Mouse (Mus musculus) cerebellum, adult 8-10 months (tissue): ENCODE measurements around the gene Krt12.
A peak's percentile ranks its signal among the peaks of the same experiment; 100 is the strongest.

Source experiments
- DNase-seq: peaks from one replicate; pipeline ENCODE4 v3.0.0; 2022

The Krt12 gene

GRCm38 (mm10) chr11:99422159-99422558, at the start of gene Krt12:
Gene Krt12 (minus strand): TSS chr11:99422259.
- DNase-seq, result no peak

- DNase-seq, result no peak
These were observed 47.2 kb upstream of the Krt12 start for GRCm38 (mm10) chr11:99469228-99469627.

GRCm38 (mm10) chr11:99468566-99468965, 46.5 kb upstream of the Krt12 start:
- DNase-seq, result no peak

- no peak for DNase-seq
These were observed 44.3 kb upstream of the Krt12 start for GRCm38 (mm10) chr11:99466316-99466715.

GRCm38 (mm10) chr11:99464836-99465235, 42.8 kb upstream of the Krt12 start:
- peak; percentile 75 for DNase-seq

GRCm38 (mm10) chr11:99463155-99463554, 41.1 kb upstream of the Krt12 start:
- DNase-seq, result peak; percentile 38

GRCm38 (mm10) chr11:99461736-99462135, 39.7 kb upstream of the Krt12 start:
- DNase-seq, result no peak

GRCm38 (mm10) chr11:99458887-99459286, 36.8 kb upstream of the Krt12 start:
- DNase-seq, result no peak

- DNase-seq, result no peak
These were observed 32.7 kb upstream of the Krt12 start for GRCm38 (mm10) chr11:99454759-99455158.

GRCm38 (mm10) chr11:99454044-99454443, 32.0 kb upstream of the Krt12 start:
- DNase-seq, result no peak

- no peak for DNase-seq
These were observed 26.7 kb upstream of the Krt12 start for GRCm38 (mm10) chr11:99448769-99449168.

- no peak for DNase-seq
These were observed 19.2 kb upstream of the Krt12 start for GRCm38 (mm10) chr11:99441220-99441619.

GRCm38 (mm10) chr11:99439465-99439864, 17.4 kb upstream of the Krt12 start:
- no peak for DNase-seq

GRCm38 (mm10) chr11:99437972-99438371, 15.9 kb upstream of the Krt12 start, which contains the start of gene Krt20:
Gene Krt20 (minus strand): TSS chr11:99438150.
- DNase-seq, result no peak

- DNase-seq, result no peak
These were observed 14.6 kb upstream of the Krt12 start for GRCm38 (mm10) chr11:99436625-99437024.

- DNase-seq, result no peak
These were observed 8.6 kb upstream of the Krt12 start for GRCm38 (mm10) chr11:99430670-99431069.

- DNase-seq, result no peak
These were observed 1.5 kb downstream of the Krt12 start for GRCm38 (mm10) chr11:99420586-99420985.

- no peak for DNase-seq
These were observed 4.2 kb downstream of the Krt12 start for GRCm38 (mm10) chr11:99417819-99418218.

- no peak for DNase-seq
These were observed 5.2 kb downstream of the Krt12 start for GRCm38 (mm10) chr11:99416902-99417301.

GRCm38 (mm10) chr11:99414463-99415147, 7.5 kb downstream of the Krt12 start:
- no peak for DNase-seq

- no peak for DNase-seq
These were observed 8.8 kb downstream of the Krt12 start for GRCm38 (mm10) chr11:99413247-99413646.

- no peak for DNase-seq
These were observed 15.9 kb downstream of the Krt12 start for GRCm38 (mm10) chr11:99406186-99406585.

- DNase-seq, result no peak
These were observed 22.0 kb downstream of the Krt12 start for GRCm38 (mm10) chr11:99399956-99400549.

- DNase-seq, result no peak
These were observed 23.2 kb downstream of the Krt12 start for GRCm38 (mm10) chr11:99398832-99399231.

- DNase-seq, result no peak
These were observed 24.0 kb downstream of the Krt12 start for GRCm38 (mm10) chr11:99398084-99398483.
